Mouse (Mus musculus) spleen, adult 2 months (tissue): ENCODE results near the gene Pdf. TPM values are rescaled to one million over a fixed set of nuclear protein-coding genes. Genes with fewer than 3 reads are reported as not detected.
"Not testable (repeated sequence)": the region's sequence is repeated elsewhere in the genome, so short reads cannot be mapped to it uniquely, and the experiment has no call there.

Source experiments
- DNase-seq, 2 experiments: peaks; one replicate each; pipeline versions ENCODE4 v3.0.0 to v3.0.0-alpha.2; 2012 to 2021; ENCODE audit warnings: low spot score in 2 of 2, low read depth in 1 of 2
- H3K27ac ChIP-seq: fragments of 200-500 bp; 2 replicates; pipeline ENCODE4 v1.5.1; 2012; ENCODE audit warnings: low read length, inconsistent platforms; ENCODE audit not compliant: insufficient read depth
- H3K27me3 ChIP-seq: fragments of 200-500 bp; 2 replicates; pipeline ENCODE4 v1.6.1; 2012; ENCODE audit warnings: mild to moderate bottlenecking, moderate library complexity, low read length, inconsistent platforms; ENCODE audit not compliant: control insufficient read depth, insufficient read depth
- H3K36me3 ChIP-seq: fragments of 200-500 bp; 2 replicates; pipeline ENCODE4 v1.6.1; 2012; ENCODE audit warnings: mild to moderate bottlenecking, low read length, inconsistent platforms; ENCODE audit not compliant: control insufficient read depth, insufficient read depth
- H3K4me1 ChIP-seq: fragments of 200-500 bp; 2 replicates; pipeline ENCODE4 v1.6.1; 2011; ENCODE audit warnings: inconsistent platforms; ENCODE audit not compliant: control insufficient read depth, insufficient read depth, insufficient read length
- H3K4me3 ChIP-seq: fragments of 200-500 bp; 2 replicates; pipeline ENCODE4 v1.5.1; 2011; ENCODE audit warnings: mild to moderate bottlenecking, inconsistent platforms; ENCODE audit not compliant: insufficient read depth, insufficient read length; ENCODE audit errors: extremely low read depth
- CTCF ChIP-seq: fragments of 200-500 bp; IDR thresholded peaks from 2 replicates; pipeline ENCODE4 v1.5.1; 2011; ENCODE audit warnings: mild to moderate bottlenecking, inconsistent platforms; ENCODE audit not compliant: insufficient read depth, insufficient read length, insufficient replicate concordance; ENCODE audit errors: extremely low read depth
- POLR2A ChIP-seq: fragments of 200-500 bp; IDR thresholded peaks from 2 replicates; pipeline ENCODE4 v1.6.1; 2011; ENCODE audit warnings: low read depth, low read length, inconsistent platforms
- WGBS: fragments of 180-500 bp; shearing (Covaris S2); methylation state at CpG from one replicate; pipeline ENCODE4 v1.1.7; 2018; 5-methylcytosine and 5-hydroxymethylcytosine counted together
- polyA plus RNA-seq: library from polyadenylated mRNA; depleted of rRNA; stranded (reverse); fragments of >200 nt; gene quantifications from 2 replicates; pipeline ENCODE4 v1.2.3, GENCODE M21; 2012

Pdf gene
- polyA plus RNA-seq, 1 experiment, result 18.0 TPM

DNA sequence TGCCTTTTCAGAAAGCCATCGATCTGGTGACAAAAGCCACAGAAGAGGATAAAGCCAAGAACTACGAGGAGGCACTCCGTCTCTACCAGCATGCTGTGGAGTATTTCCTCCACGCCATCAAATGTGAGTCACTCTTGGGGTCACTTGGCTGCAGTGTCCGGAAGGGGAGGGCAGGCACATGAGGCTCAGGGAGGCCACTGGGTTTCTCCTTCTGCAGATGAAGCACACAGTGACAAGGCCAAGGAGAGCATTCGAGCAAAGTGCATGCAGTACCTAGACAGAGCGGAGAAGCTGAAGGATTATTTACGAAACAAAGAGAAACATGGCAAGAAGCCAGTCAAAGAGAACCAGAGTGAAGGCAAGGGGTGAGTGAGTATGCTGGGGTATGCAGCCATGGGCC is 11.8 kb downstream of the Pdf start:
- 89% methylated on average over 8 of the region's 8 CpGs for WGBS
- Histone ChIP-seq H3K4me3 (no peak overlapping the region), H3K4me1 (peaks cover 8% of the 10 kb centered on the region; the same call in 1 of the 2 replicates), H3K27ac (no peak overlapping the region), H3K27me3 (no peaks in the 10 kb centered on the region), H3K36me3 (peaks cover 15% of the 10 kb centered on the region)
- no peak for DNase-seq
- TF ChIP-seq CTCF (no peak), POLR2A (no peak)

DNA sequence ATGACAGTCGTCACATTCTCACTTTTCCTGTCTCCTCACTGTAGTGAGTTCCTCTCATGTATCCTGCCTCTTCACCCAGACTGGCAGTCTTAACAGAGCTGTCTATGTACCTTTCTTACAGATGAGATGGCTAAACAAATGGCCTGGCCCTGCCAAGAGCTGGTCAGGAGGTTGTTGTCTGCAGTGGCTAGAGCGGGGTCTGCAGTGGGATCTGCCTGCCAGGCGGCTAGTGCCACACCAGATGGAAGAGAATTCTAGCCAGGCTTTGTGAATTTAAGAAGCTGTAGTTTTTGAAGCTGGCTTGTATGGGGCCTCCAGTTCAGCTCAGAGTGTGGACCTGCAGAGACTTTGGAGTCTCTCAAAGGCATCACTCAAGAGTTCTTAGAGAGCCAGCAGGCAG is 12.8 kb downstream of the Pdf start:
- no peak for DNase-seq
- Histone ChIP-seq H3K4me1 (peaks cover 8% of the 10 kb centered on the region; the same call in 1 of the 2 replicates), H3K27ac (no peak overlapping the region), H3K4me3 (no peak overlapping the region), H3K36me3 (peaks cover 9% of the 10 kb centered on the region; the same call in 1 of the 2 replicates), H3K27me3 (no peaks in the 10 kb centered on the region)
- WGBS, result 92% methylated on average over 3 of the region's 3 CpGs
- TF ChIP-seq CTCF, result no peak
- TF ChIP-seq POLR2A, result no peak

DNA sequence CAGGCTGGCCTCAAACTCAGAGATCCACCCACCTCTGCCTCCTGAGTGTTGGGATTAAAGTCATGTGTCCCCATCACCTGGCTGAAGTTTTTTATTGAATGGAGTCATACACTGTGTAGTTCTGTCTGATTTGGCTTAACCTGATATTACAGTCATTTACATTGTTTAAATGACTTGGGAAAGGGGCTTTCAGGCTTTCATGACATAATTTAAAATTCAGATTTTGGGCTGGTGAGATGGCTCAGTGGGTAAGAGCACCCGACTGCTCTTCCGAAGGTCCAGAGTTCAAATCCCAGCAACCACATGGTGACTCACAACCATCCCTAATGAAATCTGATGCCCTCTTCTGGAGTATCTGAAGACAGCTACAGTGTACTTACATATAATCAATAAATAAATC is 14.8 kb downstream of the Pdf start:
- not testable (repeated sequence) for DNase-seq, H3K27ac ChIP-seq, H3K36me3 ChIP-seq, H3K4me1 ChIP-seq, H3K4me3 ChIP-seq, H3K27me3 ChIP-seq
- WGBS, result 89% methylated on average over 2 of the region's 2 CpGs

DNA sequence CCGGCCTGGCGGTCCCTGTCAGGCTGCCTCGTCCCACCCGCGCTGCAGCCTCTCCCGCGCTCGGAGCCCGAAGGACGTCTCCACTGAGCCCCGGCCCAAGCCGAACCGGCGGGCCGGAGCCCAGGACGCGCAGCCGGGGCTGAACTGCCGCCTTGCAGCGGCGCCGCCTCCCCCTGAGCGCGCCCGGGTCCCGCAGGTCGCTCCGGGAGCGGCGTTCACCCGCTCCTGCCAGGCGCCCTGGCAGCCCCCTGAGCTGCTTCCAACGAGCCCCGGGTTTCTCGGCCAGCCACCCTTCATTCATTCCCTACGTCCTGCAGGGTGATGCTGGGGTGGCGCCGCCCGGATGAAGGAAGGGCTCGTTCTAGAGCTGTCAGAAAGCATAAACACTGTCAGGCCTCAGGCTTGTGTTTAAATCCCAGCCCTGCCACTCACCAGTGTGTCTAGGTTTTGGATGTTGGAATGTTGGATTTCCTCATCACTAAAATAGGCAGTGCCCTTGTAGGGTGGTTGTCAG is 16.8 kb downstream of the Pdf start:
- no peaks in the 10 kb centered on the region for H3K27me3 ChIP-seq
- peak overlapping the region; percentile 69 for H3K27ac ChIP-seq
- WGBS, result under 1% methylated on average over 40 of the region's 40 CpGs
- H3K4me1 ChIP-seq, result peaks cover 8% of the 10 kb centered on the region; the same call in 1 of the 2 replicates
- H3K36me3 ChIP-seq, result peaks cover under 1% of the 10 kb centered on the region; the same call in 1 of the 2 replicates
- no peak for DNase-seq
- H3K4me3 ChIP-seq, result peak overlapping the region; percentile 91
- TF ChIP-seq POLR2A (no peak), CTCF (no peak)

DNA sequence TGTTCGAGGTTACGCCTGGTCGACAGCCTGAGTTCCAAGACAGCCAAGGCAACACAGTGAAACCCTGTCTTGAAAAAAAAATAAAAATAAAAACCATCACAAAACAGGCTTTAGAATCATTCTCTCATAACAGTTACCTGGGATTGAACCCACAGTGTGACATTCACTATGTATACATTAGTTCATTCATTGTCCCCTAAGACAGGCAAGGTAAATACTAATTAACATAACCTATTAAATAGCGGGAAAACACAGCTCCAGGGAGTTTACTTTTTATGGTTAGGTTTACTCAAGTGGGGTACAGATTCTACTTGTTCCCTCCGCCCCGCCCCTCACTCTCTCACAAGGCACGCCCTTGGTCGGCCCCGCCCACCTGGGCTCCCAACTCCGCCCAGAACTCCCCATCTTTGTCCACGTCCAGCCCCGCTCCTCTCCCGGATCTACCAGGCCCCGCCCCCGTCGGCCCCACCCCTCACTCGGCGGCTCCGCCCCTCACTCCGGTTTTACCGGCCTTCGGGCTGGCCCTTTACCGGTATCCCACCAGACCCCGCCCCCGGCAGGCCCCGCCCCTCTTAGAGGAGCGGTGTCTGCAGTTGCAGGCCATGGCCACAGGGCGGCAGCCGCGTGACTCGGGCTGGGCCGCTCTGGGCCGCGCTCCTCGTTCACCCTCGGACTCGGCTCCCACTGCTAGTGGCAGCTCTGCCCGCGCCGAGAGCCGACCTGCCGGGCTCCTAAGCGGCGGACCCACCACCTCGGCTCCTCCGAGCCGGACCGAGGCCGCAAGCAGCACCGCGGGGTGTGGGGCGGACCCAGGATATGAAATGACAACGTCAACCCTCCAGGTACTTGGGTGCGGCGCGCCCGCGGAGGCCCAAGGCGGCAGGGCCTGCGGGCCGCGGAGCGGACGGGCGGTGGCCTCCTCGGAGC is 17.5 kb downstream of the Pdf start, which contains the start of gene Vps4a:
TSS of gene Vps4a (plus strand) at position 573 of the 927 bp plus-strand sequence.
- WGBS, result 6% methylated on average over 66 of the region's 66 CpGs
- peak; percentile 80 to 93 for DNase-seq
- peak within 1 kb of the TSS; percentile 69 for H3K27ac ChIP-seq
- no peaks in the 10 kb centered on the region for H3K27me3 ChIP-seq
- peak; percentile 90 for TF ChIP-seq CTCF
- TF ChIP-seq POLR2A, result peak; percentile 75
- no peaks in the 10 kb centered on the region for H3K36me3 ChIP-seq
- H3K4me1 ChIP-seq, result peaks cover 8% of the 10 kb centered on the region; the same call in 1 of the 2 replicates
- H3K4me3 ChIP-seq, result peak within 1 kb of the TSS; percentile 91

DNA sequence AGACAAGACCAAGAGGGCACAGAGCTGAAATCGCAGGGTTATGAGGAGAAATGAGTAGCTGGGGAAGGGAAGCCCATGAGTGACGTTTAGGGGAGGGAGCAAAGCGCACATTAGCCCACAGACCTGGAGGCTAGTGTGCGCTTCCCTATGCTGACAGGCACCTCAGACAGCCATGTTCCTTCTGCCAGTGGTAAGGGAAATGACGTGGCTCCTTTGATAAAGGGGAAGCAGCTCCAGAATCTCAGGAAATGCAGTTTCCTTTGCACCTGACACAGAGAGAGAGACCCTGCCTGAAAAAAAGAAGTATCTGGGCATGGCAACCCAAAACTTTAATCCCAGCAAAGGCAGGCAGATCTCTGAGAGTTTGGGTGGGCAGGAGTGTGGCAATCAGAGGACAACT is 18.4 kb downstream of the Pdf start:
- H3K4me3 ChIP-seq, result no peak overlapping the region
- 55% methylated on average over 5 of the region's 5 CpGs for WGBS
- no peaks in the 10 kb centered on the region for H3K36me3 ChIP-seq
- H3K4me1 ChIP-seq, result peaks cover 8% of the 10 kb centered on the region; the same call in 1 of the 2 replicates
- DNase-seq, result peak in 1 of 2 experiments; percentile 23
- no peak overlapping the region for H3K27ac ChIP-seq
- TF ChIP-seq POLR2A, result no peak
- TF ChIP-seq CTCF, result no peak
- H3K27me3 ChIP-seq, result no peaks in the 10 kb centered on the region

DNA sequence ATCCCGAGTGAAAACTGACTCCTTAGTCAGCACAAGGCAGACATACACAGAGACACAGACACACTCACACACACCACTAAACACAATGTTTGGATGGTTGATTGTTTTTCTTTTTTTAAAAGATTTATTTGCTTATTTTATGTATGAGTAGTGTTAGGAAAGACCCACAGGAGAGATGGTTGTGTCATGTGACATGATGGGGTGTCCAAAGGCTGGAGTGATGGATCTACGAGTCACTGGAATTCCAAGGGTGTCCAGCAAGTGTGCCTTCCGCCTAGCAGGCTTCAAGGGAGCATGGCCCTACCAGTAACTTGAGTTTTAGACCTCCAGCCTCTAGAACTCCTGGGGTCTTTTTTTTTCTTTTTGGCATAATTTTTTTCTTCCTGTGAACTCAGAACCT is 19.1 kb downstream of the Pdf start:
- 95% methylated on average over 3 of the region's 3 CpGs for WGBS
- no peak overlapping the region for H3K4me3 ChIP-seq
- no peak overlapping the region for H3K27ac ChIP-seq
- H3K27me3 ChIP-seq, result no peaks in the 10 kb centered on the region
- H3K4me1 ChIP-seq, result peaks cover 8% of the 10 kb centered on the region; the same call in 1 of the 2 replicates
- no peak for DNase-seq
- no peak for TF ChIP-seq POLR2A
- no peak for TF ChIP-seq CTCF
- H3K36me3 ChIP-seq, result no peaks in the 10 kb centered on the region
